ENCODE assay signal across 20 mouse cellular contexts in the genomic region with DNA sequence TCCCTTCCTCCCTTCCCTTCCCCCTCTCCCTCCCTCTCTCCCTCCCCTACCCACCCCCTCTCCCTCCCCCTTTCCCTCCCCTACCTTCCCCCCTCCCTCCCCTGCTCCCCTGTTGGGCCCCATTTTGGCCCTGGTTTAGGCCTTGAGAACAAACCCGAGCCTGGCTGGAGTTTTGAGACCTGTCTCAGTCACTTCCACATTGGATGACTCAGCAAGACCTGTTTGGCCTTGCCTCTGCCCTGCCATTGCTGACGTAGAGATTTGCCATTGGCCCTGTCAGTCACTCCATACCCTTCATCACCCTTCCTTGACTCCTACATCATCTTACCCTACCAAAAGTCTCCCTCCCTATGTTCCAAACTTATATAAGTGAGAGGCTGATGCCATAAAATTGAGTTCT. TPM values are rescaled to one million over a fixed set of nuclear protein-coding genes. Genes with fewer than 3 reads are reported as not detected.
A peak's percentile ranks its signal among the peaks of the same experiment; 100 is the strongest.
DNase-seq lines count a peak whose midpoint lies in the region; ATAC-seq and TF ChIP-seq lines count a peak whose summit lies in the region.
"Had no signal": no experiment of that assay in that cellular context is flagged by ENCODE, and none has a peak within 500 bp of the region (broad histone marks: within the 10 kb centered on the region; RNA-seq: fewer than 3 reads in every experiment).

No protein-coding gene starts in this region.

- DNase-seq in adrenal gland, postnatal 14 days: peak; percentile 29
- no peak for DNase-seq in adrenal gland, postnatal 36 days
- DNase-seq in 3T3-L1 (ENCODE audit: low read depth, low spot score) (peak; percentile 64), ES-E14 (ENCODE audit: low read depth, low spot score) (no peak), ZHBTc4 (ENCODE audit: low read depth, low spot score) (peak; percentile 18)
- no peak for DNase-seq in thymus, postnatal 14 days
- no peak for DNase-seq in c-Kit-positive CD71-positive TER-119-positive erythroid progenitor cells, embryonic 14.5 days (ENCODE audit: low spot score)
- DNase-seq: adrenal gland, postnatal 25 days; cerebellum, adult 11 months; cerebellum, adult 9-11 months; cerebellum, postnatal 36 days; gastrocnemius, postnatal 36 days; heart, adult 11 months; heart, postnatal 10 days; kidney, adult 18-20 months had no signal

- no peaks in the 10 kb centered on the region for H3K9me3 ChIP-seq in ES-E14 (ENCODE audit: control insufficient read depth, insufficient read depth, low read depth, low read length)
- no peaks in the 10 kb centered on the region for H3K9me3 ChIP-seq in forebrain, embryonic 16.5 days (ENCODE audit: control insufficient read depth, low read length)
- H3K9me3 ChIP-seq: embryonic facial prominence, embryonic 13.5 days; intestine, embryonic 15.5 days had no signal

- no peak overlapping the region for H3K4me3 ChIP-seq in ES-E14 (ENCODE audit: insufficient read depth in 1 of 2, low read depth in 1 of 2, low read length in 2 of 2, poor library complexity in 1 of 2, severe bottlenecking in 1 of 2)
- no peak overlapping the region for H3K4me3 ChIP-seq in forebrain, embryonic 16.5 days (replicated peaks; ENCODE audit: low read length)
- H3K4me3 ChIP-seq: embryonic facial prominence, embryonic 13.5 days; intestine, embryonic 15.5 days had no signal

- no peak overlapping the region for H3K27ac ChIP-seq in ES-E14 (ENCODE audit: insufficient read depth, low read depth, low read length, poor library complexity, severe bottlenecking)
- H3K27ac ChIP-seq in forebrain, embryonic 16.5 days (ENCODE audit: low read length): no peak overlapping the region
- H3K27ac ChIP-seq: embryonic facial prominence, embryonic 13.5 days; hindbrain, embryonic 14.5 days; intestine, embryonic 15.5 days had no signal

- H3K27me3 ChIP-seq in forebrain, embryonic 16.5 days (replicated peaks; ENCODE audit: control insufficient read depth, insufficient read depth, low read length): peaks cover 2% of the 10 kb centered on the region; the same call in 1 of the 2 replicates
- H3K27me3 ChIP-seq: embryonic facial prominence, embryonic 13.5 days; intestine, embryonic 15.5 days had no signal

- WGBS in forebrain, embryonic 16.5 days: 62% methylated on average over 2 of the region's 2 CpGs

- no peak overlapping the region for H3K9ac ChIP-seq in ES-E14 (ENCODE audit: insufficient read depth, low read depth, low read length, poor library complexity, severe bottlenecking)
- H3K9ac ChIP-seq in forebrain, embryonic 16.5 days (replicated peaks; ENCODE audit: low read depth, low read length): no peak overlapping the region
- H3K9ac ChIP-seq: embryonic facial prominence, embryonic 13.5 days; hindbrain, embryonic 14.5 days; intestine, embryonic 15.5 days had no signal

- no peaks in the 10 kb centered on the region for H3K4me1 ChIP-seq in ES-E14 (ENCODE audit: control insufficient read depth in 2 of 2, insufficient read depth in 2 of 2, low read length in 2 of 2, poor library complexity in 1 of 2)
- no peaks in the 10 kb centered on the region; the same call in 1 of the 2 replicates for H3K4me1 ChIP-seq in forebrain, embryonic 16.5 days (replicated peaks; ENCODE audit: control insufficient read depth, insufficient read depth, low read length)
- H3K4me1 ChIP-seq: intestine, embryonic 15.5 days had no signal

- ATAC-seq in forebrain, embryonic 16.5 days: no peak
- ATAC-seq: forebrain, embryonic 14.5 days; intestine, embryonic 15.5 days had no signal

- in situ Hi-C loops in ES-E14 (cut with MboI; ENCODE audit: low sequenced_read_pairs in 2 of 2, unreplicated experiment in 2 of 2): no loop called here

- no peaks in the 10 kb centered on the region for H3K36me3 ChIP-seq in ES-E14 (ENCODE audit: control insufficient read depth, insufficient read depth, low read length, poor library complexity, severe bottlenecking)
- no peaks in the 10 kb centered on the region for H3K36me3 ChIP-seq in forebrain, embryonic 16.5 days (ENCODE audit: control insufficient read depth, insufficient read depth)
- H3K36me3 ChIP-seq: embryonic facial prominence, embryonic 13.5 days; intestine, embryonic 15.5 days had no signal

- no peak overlapping the region for H3K4me2 ChIP-seq in forebrain, embryonic 16.5 days (ENCODE audit: low read length)
- H3K4me2 ChIP-seq: embryonic facial prominence, embryonic 13.5 days; hindbrain, embryonic 14.5 days; intestine, embryonic 15.5 days had no signal

TF ChIP-seq in ES-E14, 5 proteins besides CTCF, POLR2A, EP300 and RAD21:
- TF ChIP-seq MAFK (IDR thresholded peaks at IDR 0.05; ENCODE audit: insufficient read depth, low read depth, low read length): peak; percentile 67
- no peak for TF ChIP-seq ZC3H11A (IDR thresholded peaks at IDR 0.05; ENCODE audit: borderline replicate concordance, low read depth, low read length)

RNA-seq across cellular contexts. Expression of gene Basp1, which starts 43.9 kb away (rescaled TPM):
- 10.4 and 16.7 TPM in 2 replicates for total RNA-seq in adrenal gland, postnatal 14 days (2021)
- 1 to 10 TPM; 4.4 to 7.2 TPM for total RNA-seq in adrenal gland, postnatal 36 days (2021)
- 66.8 and 120 TPM in 2 replicates for total RNA-seq in ES-E14 (2012; rRNA removed)
- 198 and 206 TPM in 2 replicates for polyA plus RNA-seq in forebrain, embryonic 16.5 days (2015; fragmentation: Nextera tagmentation; extraction: Ambion mirVana)

Comparison
In these comparisons a context has a peak if more than half of its experiments do, and no peak if none do; other contexts are left out.
1. DNase-seq: peak in adrenal gland, postnatal 14 days (single experiment), 3T3-L1 (single experiment) and ZHBTc4 (single experiment); none in adrenal gland, postnatal 36 days (0 of 2), ES-E14 (single experiment), thymus, postnatal 14 days (single experiment) and c-Kit-positive CD71-positive TER-119-positive erythroid progenitor cells, embryonic 14.5 days (single experiment).